8 mouse cellular contexts compared by ENCODE assay signal in the genomic region with DNA sequence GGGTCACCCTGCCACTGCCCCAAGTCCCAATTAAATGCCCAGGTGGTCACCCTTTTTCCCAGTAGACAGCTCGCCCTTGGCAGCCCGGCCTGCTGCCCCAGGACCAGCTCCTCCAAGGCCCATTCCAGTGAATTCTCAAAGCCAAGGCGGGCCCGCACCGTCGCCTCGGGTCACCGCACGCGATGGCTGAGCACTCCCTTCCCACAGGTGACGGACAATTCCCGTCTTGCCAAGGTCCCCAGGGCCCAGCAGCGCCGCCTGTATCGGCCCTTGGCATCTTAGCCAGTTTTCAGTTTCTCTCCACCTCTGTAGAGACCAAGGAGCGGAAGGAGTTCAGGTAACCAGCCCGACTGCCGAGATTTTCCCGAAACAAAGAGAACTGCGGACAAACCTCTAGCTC. TPM values are rescaled to one million over a fixed set of nuclear protein-coding genes. Genes with fewer than 3 reads are reported as not detected.
DNase-seq lines count a peak whose midpoint lies in the region; ATAC-seq lines count a peak whose summit lies in the region.
"Had no signal": no experiment of that assay in that cellular context is flagged by ENCODE, and none has a peak within 500 bp of the region (broad histone marks: within the 10 kb centered on the region; RNA-seq: fewer than 3 reads in every experiment).

No protein-coding gene starts in this region.

- no peak for DNase-seq in forebrain, embryonic 14.5 days (ENCODE audit: low spot score)
- peak; percentile 65 to 86 for DNase-seq in kidney, postnatal 25 days
- DNase-seq in midbrain, embryonic 10.5 days (ENCODE audit: low spot score) = no peak
- no peak for DNase-seq in adrenal gland, adult 2 months
- DNase-seq in frontal cortex, postnatal 10 days (ENCODE audit: low spot score in 2 of 2) = no peak
- DNase-seq in thymus, adult 18-20 months = no peak

- H3K4me2 ChIP-seq in embryonic facial prominence, embryonic 12.5 days (replicated peaks) = peak overlapping the region; percentile 55
- peak overlapping the region; percentile 53 for H3K4me2 ChIP-seq in forebrain, embryonic 14.5 days (ENCODE audit: low read length)

- WGBS in embryonic facial prominence, embryonic 12.5 days = 4% methylated on average over 20 of the region's 20 CpGs
- WGBS in forebrain, embryonic 14.5 days = 5% methylated on average over 20 of the region's 20 CpGs
- WGBS in midbrain, embryonic 10.5 days = 4% methylated on average over 20 of the region's 20 CpGs

- no peaks in the 10 kb centered on the region for H3K9me3 ChIP-seq in embryonic facial prominence, embryonic 12.5 days
- no peaks in the 10 kb centered on the region for H3K9me3 ChIP-seq in forebrain, embryonic 14.5 days (replicated peaks; ENCODE audit: control insufficient read depth, low read length)
- H3K9me3 ChIP-seq in midbrain, embryonic 10.5 days (replicated peaks) = no peaks in the 10 kb centered on the region

- no peak overlapping the region for H3K27ac ChIP-seq in embryonic facial prominence, embryonic 12.5 days
- H3K27ac ChIP-seq in forebrain, embryonic 14.5 days (ENCODE audit: low read depth, low read length) = no peak overlapping the region
- H3K27ac ChIP-seq in midbrain, embryonic 10.5 days (replicated peaks) = no peak overlapping the region

- peak overlapping the region; percentile 31 for H3K4me3 ChIP-seq in embryonic facial prominence, embryonic 12.5 days
- H3K4me3 ChIP-seq in forebrain, embryonic 14.5 days (ENCODE audit: low read depth, low read length) = peak overlapping the region; percentile 25
- peak overlapping the region; percentile 46 for H3K4me3 ChIP-seq in midbrain, embryonic 10.5 days
- H3K4me3 ChIP-seq: megakaryocyte, embryonic 14.5 days had no signal

- H3K27me3 ChIP-seq in embryonic facial prominence, embryonic 12.5 days = peaks cover 41% of the 10 kb centered on the region
- H3K27me3 ChIP-seq in forebrain, embryonic 14.5 days (replicated peaks; ENCODE audit: control insufficient read depth, insufficient read depth, low read length) = peaks cover 34% of the 10 kb centered on the region
- peaks cover 58% of the 10 kb centered on the region for H3K27me3 ChIP-seq in midbrain, embryonic 10.5 days (ENCODE audit: low read depth, poor library complexity, severe bottlenecking)

- H3K36me3 ChIP-seq in embryonic facial prominence, embryonic 12.5 days = no peaks in the 10 kb centered on the region
- H3K36me3 ChIP-seq in forebrain, embryonic 14.5 days (ENCODE audit: control insufficient read depth, insufficient read depth, low read length) = no peaks in the 10 kb centered on the region
- no peaks in the 10 kb centered on the region for H3K36me3 ChIP-seq in midbrain, embryonic 10.5 days

- ATAC-seq in embryonic facial prominence, embryonic 12.5 days (ENCODE audit: insufficient number of reproducible peaks, insufficient read depth, low FRiP score, low TSS enrichment) = no peak
- ATAC-seq in forebrain, embryonic 14.5 days = no peak

- no peak overlapping the region for H3K9ac ChIP-seq in embryonic facial prominence, embryonic 12.5 days
- peak overlapping the region; percentile 17; the same call in 1 of the 2 replicates for H3K9ac ChIP-seq in forebrain, embryonic 14.5 days (ENCODE audit: low read length)

- H3K4me1 ChIP-seq in embryonic facial prominence, embryonic 12.5 days = peaks cover 12% of the 10 kb centered on the region; the same call in 1 of the 2 replicates
- no peaks in the 10 kb centered on the region for H3K4me1 ChIP-seq in forebrain, embryonic 14.5 days (ENCODE audit: control insufficient read depth, insufficient read depth, low read length)
- peaks cover 16% of the 10 kb centered on the region for H3K4me1 ChIP-seq in midbrain, embryonic 10.5 days
- H3K4me1 ChIP-seq: megakaryocyte, embryonic 14.5 days had no signal

RNA-seq across cellular contexts. Expression of gene Tmprss2, which starts 0.7 kb away (rescaled TPM):
- 0.85 and 1.5 TPM in 2 replicates for polyA plus RNA-seq in embryonic facial prominence, embryonic 12.5 days (2016; fragmentation: Nextera tagmentation; extraction: Ambion mirVana)
- not detected in 2 replicates for polyA plus RNA-seq in forebrain, embryonic 14.5 days (2014; fragmentation: Nextera tagmentation; extraction: Ambion mirVana)
- polyA plus RNA-seq in midbrain, embryonic 10.5 days (2016; fragmentation: Nextera tagmentation; extraction: Ambion mirVana) = 0.15 and 0.24 TPM in 2 replicates
- total RNA-seq in adrenal gland, adult 2 months (2021) = under 1 TPM in 1 of 2 experiments, not detected in 1; 0.37 TPM
- polyA plus RNA-seq in adrenal gland, adult 2 months (2012; rRNA removed) = 0.29 TPM in 1 of 2 replicates, not detected in the other

Comparison
In these comparisons a context has a peak if more than half of its experiments do, and no peak if none do; other contexts are left out.
1. DNase-seq: peak in kidney, postnatal 25 days (2 of 2); none in forebrain, embryonic 14.5 days (single experiment), midbrain, embryonic 10.5 days (single experiment), adrenal gland, adult 2 months (single experiment), frontal cortex, postnatal 10 days (0 of 2) and thymus, adult 18-20 months (0 of 2).
2. Peak in every context shown above with its lines, with median percentiles within 50 percentile points of each other: H3K4me3 ChIP-seq.